Mouse (Mus musculus) forelimb bud, embryonic 11.5 days (tissue): ENCODE measurements around the gene Osm.

ENCODE experiments used
- DNase-seq: peaks from one replicate; pipeline ENCODE4 v3.0.0-alpha.2; 2012; ENCODE audit warnings: low read depth, low spot score

The Osm gene

GRCm38 (mm10) chr11:4238167-4238566, 1.9 kb downstream of the Osm start:
- no peak for DNase-seq

- DNase-seq, result no peak
Observed at GRCm38 (mm10) chr11:4239691-4240090, 3.5 kb downstream of the Osm start.

GRCm38 (mm10) chr11:4240151-4240550, 3.9 kb downstream of the Osm start:
- no peak for DNase-seq

- no peak for DNase-seq
Observed at GRCm38 (mm10) chr11:4241180-4241579, 5.0 kb downstream of the Osm start.

GRCm38 (mm10) chr11:4246126-4246525, 9.9 kb downstream of the Osm start:
- no peak for DNase-seq

- no peak for DNase-seq
Observed at GRCm38 (mm10) chr11:4246623-4247022, 10.4 kb downstream of the Osm start.

GRCm38 (mm10) chr11:4247201-4247959, 11.2 kb downstream of the Osm start:
- DNase-seq, result no peak

- DNase-seq, result no peak
Observed at GRCm38 (mm10) chr11:4249151-4249550, 12.9 kb downstream of the Osm start.

GRCm38 (mm10) chr11:4250290-4250689, 14.1 kb downstream of the Osm start:
- no peak for DNase-seq

- DNase-seq, result no peak
Observed at GRCm38 (mm10) chr11:4251376-4251775, 15.2 kb downstream of the Osm start.

GRCm38 (mm10) chr11:4252886-4253285, 16.7 kb downstream of the Osm start:
- no peak for DNase-seq

GRCm38 (mm10) chr11:4256846-4257607, 20.8 kb downstream of the Osm start, which contains the start of gene Lif:
Gene Lif, plus strand, starts transcription at chr11:4257557.
- no peak for DNase-seq

- DNase-seq, result no peak
Observed at GRCm38 (mm10) chr11:4257756-4258155, 21.5 kb downstream of the Osm start.

- DNase-seq, result peak; percentile 84
Observed at GRCm38 (mm10) chr11:4258657-4259082, 22.4 kb downstream of the Osm start.

- DNase-seq, result no peak
Observed at GRCm38 (mm10) chr11:4260463-4261187, 24.4 kb downstream of the Osm start.

GRCm38 (mm10) chr11:4261188-4261494, 24.9 kb downstream of the Osm start:
- no peak for DNase-seq

- no peak for DNase-seq
Observed at GRCm38 (mm10) chr11:4261969-4262368, 25.7 kb downstream of the Osm start.

- no peak for DNase-seq
Observed at GRCm38 (mm10) chr11:4262847-4263246, 26.6 kb downstream of the Osm start.

- DNase-seq, result no peak
Observed at GRCm38 (mm10) chr11:4263296-4263695, 27.1 kb downstream of the Osm start.

- no peak for DNase-seq
Observed at GRCm38 (mm10) chr11:4264066-4264465, 27.8 kb downstream of the Osm start.

GRCm38 (mm10) chr11:4266271-4267201, 30.3 kb downstream of the Osm start:
- DNase-seq, result no peak
